Mouse (Mus musculus): ENCODE data around the gene Hmgb4.

The Hmgb4 gene

GRCm38 (mm10) chr4:128260907-128261560, at the start of gene Hmgb4:
Gene Hmgb4, minus strand, starts transcription at chr4:128260957.
- DNase-seq (ENCODE audit: low read depth, low spot score), result no peak

- DNase-seq (ENCODE audit: low read depth, low spot score), result no peak
These were observed 45.3 kb upstream of the Hmgb4 start for GRCm38 (mm10) chr4:128306011-128306410.

GRCm38 (mm10) chr4:128304049-128304448, 43.3 kb upstream of the Hmgb4 start:
- no peak for DNase-seq (ENCODE audit: low read depth, low spot score)

- no peak for DNase-seq (ENCODE audit: low read depth, low spot score)
These were observed 27.3 kb upstream of the Hmgb4 start for GRCm38 (mm10) chr4:128288095-128288494.

GRCm38 (mm10) chr4:128285009-128285408, 24.3 kb upstream of the Hmgb4 start:
- DNase-seq (ENCODE audit: low read depth, low spot score), result no peak

- DNase-seq (ENCODE audit: low read depth, low spot score), result no peak
These were observed 14.8 kb upstream of the Hmgb4 start for GRCm38 (mm10) chr4:128275586-128275985.

GRCm38 (mm10) chr4:128275116-128275515, 14.4 kb upstream of the Hmgb4 start:
- no peak for DNase-seq (ENCODE audit: low read depth, low spot score)

- DNase-seq (ENCODE audit: low read depth, low spot score), result no peak
These were observed 12.4 kb upstream of the Hmgb4 start for GRCm38 (mm10) chr4:128273146-128273545.

GRCm38 (mm10) chr4:128272501-128272900, 11.7 kb upstream of the Hmgb4 start:
- DNase-seq (ENCODE audit: low read depth, low spot score), result no peak

GRCm38 (mm10) chr4:128270931-128271330, 10.2 kb upstream of the Hmgb4 start:
- DNase-seq (ENCODE audit: low read depth, low spot score), result no peak

- DNase-seq (ENCODE audit: low read depth, low spot score), result peak; percentile 49
These were observed 9.4 kb upstream of the Hmgb4 start for GRCm38 (mm10) chr4:128270177-128270576.

- DNase-seq (ENCODE audit: low read depth, low spot score), result peak; percentile 19
These were observed 8.6 kb upstream of the Hmgb4 start for GRCm38 (mm10) chr4:128269261-128269875.

- no peak for DNase-seq (ENCODE audit: low read depth, low spot score)
These were observed 4.6 kb upstream of the Hmgb4 start for GRCm38 (mm10) chr4:128265341-128265740.

- no peak for DNase-seq (ENCODE audit: low read depth, low spot score)
These were observed 3.7 kb upstream of the Hmgb4 start for GRCm38 (mm10) chr4:128264491-128264890.

GRCm38 (mm10) chr4:128259211-128259610, 1.5 kb downstream of the Hmgb4 start:
- no peak for DNase-seq (ENCODE audit: low read depth, low spot score)

GRCm38 (mm10) chr4:128248676-128249075, 12.1 kb downstream of the Hmgb4 start:
- DNase-seq (ENCODE audit: low read depth, low spot score), result peak; percentile 74

GRCm38 (mm10) chr4:128245201-128245600, 15.6 kb downstream of the Hmgb4 start:
- DNase-seq (ENCODE audit: low read depth, low spot score), result peak; percentile 25

GRCm38 (mm10) chr4:128241854-128242356, 18.9 kb downstream of the Hmgb4 start:
- DNase-seq (ENCODE audit: low read depth, low spot score), result no peak

- DNase-seq (ENCODE audit: low read depth, low spot score), result no peak
These were observed 19.5 kb downstream of the Hmgb4 start for GRCm38 (mm10) chr4:128241075-128241853.

- DNase-seq (ENCODE audit: low read depth, low spot score), result no peak
These were observed 21.6 kb downstream of the Hmgb4 start for GRCm38 (mm10) chr4:128239113-128239512.

GRCm38 (mm10) chr4:128233458-128233857, 27.3 kb downstream of the Hmgb4 start:
- DNase-seq (ENCODE audit: low read depth, low spot score), result no peak
